Mouse (Mus musculus): ENCODE measurements at regions not wholly inside any gene's neighbourhood (a gene's known extent, or its start where the extent isn't known, plus 50 kb on each side); places are given as distances from the start of the nearest gene placed in this dataset.

DNA sequence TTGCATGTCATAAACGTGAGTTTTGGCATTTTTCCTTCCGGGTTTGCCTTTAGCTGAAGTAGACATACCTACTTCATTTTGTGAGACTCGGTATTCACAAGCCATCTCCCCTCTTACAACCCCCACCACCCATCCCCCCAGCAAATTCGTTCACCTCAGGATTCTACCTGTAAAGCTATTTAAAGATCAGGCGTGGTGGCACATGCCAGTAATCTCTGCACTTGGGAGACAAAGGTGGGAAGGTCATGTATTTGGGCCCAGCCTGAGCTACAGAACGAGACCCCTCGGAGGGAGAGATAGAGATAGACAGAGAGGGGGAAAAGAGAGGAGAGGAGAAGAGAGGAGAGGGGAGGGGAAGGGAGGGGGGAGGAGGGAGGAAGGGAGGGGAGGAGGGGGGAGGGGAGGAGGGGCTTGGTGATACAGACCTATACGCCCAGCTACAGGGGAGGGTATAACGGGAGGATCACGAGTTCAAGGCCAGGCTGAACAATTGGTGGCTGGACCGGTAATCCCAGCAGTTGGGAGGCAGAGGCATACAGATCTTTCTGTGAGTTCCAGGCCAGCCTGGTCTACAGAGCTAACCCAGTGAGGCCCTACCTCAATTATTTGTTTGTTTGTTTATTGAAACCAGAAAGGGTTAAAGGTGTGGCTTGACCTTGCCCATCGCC, 83.9 kb upstream of the Tbx3 start:
- DNase-seq, result no peak

DNA sequence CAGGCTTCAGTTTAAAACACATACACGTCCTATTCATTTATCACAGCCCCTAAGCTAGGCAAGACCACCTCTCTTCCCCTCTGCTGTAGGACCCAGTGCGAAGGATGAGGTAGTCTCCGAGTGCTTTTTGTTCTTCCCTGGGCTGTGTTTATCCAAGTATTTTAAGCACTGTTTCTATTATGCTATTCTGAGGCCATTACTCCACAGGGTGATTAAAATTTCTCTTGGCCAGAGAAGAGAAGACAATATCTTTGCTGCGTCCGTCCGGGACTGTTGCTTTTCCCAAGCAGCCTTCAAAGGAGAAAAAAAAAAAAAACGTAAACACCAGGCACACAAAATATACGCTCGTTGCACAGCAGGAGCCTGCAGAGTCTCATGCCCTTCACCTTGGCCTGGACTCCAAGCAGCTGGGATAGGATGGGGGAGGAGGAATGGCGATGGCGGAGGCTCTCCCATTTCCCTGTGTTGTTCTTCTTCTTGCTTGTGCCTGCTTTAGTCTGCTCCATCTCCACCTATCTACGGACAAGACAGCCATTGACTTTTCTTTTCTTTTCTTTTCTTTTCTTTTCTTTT, 83.1 kb upstream of the Tbx3 start:
- DNase-seq, result no peak

DNA sequence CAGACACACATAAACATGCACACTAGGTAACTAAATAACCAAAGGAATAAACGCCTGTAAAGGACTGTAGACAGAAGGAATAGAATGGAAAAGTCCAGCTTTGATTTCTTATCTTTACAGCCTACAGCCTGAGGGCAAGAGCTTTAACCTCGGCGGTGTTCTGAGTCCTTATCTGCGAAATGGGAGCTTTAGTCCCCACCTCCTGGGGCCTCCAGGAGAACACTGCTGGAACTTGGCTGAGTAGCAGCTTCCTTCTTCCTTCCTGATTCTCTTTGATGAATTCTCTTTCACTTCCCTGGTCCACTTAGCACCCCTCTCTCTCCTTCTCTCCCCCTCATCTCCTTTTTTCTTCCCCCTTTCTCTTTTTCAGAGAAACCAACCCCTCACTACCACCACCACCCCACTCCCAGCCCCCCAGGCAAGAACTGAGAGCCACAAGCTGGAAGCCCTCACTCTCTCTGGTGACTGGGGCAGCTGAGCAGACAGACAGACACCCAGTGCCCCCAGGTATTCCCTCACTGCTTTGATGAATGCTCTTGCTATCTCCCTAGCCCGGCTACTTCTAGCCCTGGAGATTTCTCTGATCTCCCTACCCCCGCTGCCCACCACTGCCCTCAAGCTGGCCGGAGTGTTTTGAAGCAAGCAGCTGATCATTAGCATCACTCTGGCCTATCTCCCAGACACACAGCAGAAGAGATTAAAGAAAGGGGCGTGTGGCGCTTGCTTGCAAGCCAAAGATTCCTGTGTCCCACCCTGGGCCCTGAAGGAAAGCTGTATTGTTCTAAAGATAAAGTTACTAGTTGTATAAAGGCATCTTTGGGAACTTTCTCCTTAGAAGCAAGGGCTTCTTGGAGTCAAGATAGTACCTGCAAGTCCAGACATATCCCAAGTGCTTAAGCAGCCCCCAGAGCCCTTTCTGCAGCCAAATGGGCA, 81.9 kb upstream of the Tbx3 start:
- no peak for DNase-seq

DNA sequence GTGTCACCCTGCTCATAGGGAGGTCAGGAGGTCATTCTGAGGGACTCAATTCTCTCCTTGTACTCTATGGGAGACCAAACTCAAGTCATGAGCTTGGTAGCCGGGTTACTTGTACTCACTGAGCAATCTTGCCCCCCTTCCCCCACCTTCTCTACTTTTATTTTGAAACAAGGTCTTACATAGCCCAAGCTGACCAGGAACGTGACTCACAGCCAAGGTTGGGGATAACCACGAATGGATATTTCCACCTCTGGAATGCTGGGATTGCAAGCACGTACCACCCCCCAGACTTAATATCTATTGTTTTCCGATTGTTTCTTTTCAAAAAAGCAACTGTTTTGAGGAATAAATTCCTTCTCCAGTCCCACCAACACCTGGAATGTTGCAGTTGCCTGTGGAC, 79.2 kb upstream of the Tbx3 start:
- DNase-seq, result no peak

DNA sequence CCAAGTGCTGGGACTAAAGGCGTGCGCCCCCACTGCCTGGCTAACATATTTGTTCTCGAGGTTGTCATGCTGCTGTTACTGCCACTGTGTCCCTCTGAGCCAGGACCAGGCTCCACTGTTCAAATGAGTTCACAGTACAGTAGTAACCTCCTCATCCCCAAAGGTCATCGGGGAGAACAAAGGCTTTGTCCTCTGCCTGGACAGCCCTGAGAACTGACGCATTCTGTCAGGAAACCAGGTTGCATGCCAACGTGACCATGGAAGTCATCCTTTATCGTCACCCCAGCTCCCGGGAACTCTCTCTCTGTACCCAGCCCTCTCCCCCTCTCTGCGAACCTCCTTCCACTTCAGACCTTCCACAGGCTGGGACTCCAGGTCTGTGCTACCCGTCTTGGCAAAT, 77.6 kb upstream of the Tbx3 start:
- no peak for DNase-seq

DNA sequence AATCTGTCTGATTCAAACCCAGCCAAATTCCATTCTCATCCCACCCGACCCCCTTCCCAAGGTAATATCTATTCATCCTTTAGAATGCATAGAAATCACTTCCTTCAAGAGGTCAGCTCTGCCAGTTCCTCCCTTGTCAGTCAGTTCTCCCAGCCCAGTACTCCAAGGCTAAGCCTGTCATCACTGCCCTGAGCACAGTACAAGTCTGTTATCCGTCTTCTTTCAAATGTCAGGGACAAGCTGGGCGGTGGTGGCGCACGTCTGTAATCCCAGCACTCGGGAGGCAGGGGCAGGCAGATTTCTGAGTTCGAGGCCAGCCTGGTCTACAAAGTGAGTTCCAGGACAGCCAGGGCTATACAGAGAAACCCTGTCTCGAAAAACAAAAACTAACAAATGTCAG, 75.9 kb upstream of the Tbx3 start:
- no peak for DNase-seq

DNA sequence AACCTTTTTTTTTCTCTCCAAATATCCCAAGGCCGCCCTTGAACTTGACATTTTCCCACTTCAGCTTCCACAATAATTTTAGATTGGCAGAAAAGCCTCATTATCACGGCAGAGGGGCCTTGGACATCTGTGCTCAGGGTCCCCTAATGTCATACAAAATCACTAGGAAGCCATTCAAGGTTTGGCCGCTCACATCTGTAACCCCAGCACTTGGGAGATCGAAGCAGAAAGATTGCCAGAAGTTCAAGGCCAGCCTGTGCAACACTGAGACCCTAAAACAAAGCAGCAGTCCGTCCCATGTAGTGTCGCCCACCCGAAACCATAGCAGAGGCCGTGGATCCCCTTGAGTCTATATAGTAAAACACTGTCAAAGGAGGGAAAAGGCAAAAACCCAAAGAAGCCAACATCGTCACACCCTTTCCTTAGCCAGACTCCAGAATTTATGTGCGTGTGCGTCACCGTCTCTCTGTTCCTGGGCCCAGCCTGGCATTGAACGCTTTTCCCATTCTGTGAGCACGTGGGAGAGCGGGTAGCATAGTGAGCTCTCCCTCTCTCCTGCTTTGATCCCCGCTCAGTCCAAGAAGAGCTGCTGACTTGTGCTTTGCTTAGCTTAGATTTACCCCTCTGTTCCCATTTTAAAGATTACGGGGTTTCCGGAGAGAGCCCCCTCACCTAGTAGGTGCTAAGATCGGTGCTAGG, 74.0 kb upstream of the Tbx3 start:
- DNase-seq, result no peak

DNA sequence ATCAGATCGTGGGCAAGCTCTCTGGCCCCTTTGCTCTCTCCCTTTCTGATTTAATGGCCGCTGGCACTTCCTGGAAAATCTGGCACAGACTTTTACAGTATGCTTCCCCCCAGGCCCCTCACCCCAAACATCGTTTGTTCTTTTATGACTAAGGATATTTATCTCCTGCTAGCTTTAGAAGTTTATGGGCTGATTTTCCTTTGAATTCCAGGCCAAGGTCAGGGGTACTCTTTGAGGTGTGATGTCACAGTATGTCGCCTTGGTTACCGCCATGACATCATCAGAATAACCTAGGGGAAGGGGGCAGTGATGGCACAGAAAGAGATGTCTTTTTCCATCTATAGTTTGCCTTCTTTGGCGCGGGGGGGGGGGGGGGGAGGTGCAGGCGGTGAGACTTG, 73.5 kb upstream of the Tbx3 start:
- no peak for DNase-seq

DNA sequence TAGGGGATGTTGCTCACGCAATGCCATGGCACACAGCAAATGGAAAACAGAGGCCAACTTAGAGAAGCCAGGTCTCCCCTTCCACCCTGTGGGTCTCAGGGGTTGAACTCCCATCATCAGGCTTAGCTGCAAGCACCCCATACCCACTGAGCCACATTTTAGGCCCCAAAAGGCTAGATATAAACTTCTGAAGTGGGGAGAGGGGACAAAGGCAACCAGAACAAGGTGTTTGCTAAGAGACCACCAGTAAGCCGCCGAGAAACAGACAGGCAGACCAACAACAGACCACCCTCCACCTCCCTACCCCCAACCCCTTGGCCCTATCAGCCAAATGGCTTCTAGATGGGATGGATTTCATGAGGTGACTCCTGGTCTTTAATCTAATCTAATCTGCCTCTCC, 72.9 kb upstream of the Tbx3 start:
- no peak for DNase-seq

DNA sequence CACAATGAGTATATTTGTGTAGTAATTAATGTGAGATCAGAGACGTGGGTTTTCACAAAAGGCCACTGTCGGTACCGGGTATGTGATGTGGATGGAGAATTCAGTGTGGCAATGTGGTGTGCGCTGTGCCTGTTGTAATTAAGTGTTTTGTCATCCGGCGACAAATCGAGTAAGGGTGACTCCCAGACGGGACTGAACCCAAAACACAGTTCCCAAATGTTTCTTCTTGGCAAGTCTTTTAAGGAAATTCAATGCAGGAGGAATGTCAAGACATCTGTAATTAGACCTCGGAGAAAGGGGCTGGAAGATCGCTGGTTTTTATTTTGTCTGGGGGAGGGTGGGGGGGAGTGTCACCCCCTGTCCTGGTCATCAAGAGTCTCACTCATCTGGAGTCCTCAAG, 72.3 kb upstream of the Tbx3 start:
- DNase-seq, result no peak

DNA sequence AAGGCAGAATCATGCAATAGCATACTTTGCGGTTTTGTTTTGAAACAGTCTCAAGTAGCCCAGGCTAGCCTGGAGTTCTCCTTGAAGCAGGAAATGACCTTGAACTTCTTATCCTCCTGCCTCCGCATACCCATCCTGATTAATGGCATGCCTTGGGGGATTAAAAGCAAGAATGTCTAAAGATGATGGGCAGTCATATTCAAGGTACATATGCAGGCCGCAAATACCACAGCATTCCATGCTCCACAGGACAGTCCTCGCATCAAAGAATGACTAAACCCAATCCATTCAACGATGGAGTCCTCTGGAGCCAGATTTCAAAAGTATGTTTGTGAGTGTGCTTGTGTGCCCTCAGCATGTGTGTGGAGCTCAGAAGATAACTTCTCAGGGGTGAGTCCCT, 69.1 kb upstream of the Tbx3 start:
- no peak for DNase-seq

DNA sequence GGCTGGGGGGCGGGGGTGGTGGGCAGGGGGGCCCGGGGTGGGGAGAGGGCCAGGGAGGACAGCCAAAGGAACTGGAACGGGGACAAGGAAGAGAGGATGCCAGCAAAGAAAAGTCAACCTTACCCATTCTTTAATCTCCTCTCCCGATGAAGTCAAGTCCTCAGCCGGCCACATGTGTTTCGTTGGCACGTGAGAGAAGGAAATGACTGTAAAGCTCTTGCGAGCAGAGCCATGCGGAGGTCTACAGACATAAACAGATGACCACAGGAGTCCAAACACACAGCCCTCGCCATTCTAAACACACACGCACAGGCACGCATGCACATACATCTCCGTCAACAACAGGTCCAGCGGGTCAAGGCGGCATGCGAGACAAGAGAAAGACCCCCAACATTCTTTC, 68.5 kb upstream of the Tbx3 start:
- DNase-seq, result no peak

DNA sequence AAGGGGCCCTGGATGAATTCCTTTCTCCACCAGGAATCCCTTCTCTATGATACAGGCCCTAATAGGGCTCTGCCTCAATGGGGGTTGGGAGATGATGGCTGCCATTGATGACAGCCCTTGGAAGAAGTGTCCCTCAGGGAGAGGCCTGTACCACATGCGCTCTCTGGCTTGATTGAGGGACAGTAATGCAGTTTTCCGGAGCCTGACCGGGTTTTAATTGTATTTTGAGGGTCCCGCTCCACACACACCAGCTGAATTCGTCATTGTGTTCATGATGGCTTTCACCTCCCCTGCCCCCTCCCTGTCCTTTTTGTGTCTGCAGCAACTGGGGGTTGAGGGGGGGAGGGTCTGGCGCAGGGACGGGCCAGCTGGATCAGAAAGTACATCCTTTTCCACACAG, 65.0 kb upstream of the Tbx3 start:
- DNase-seq, result no peak

DNA sequence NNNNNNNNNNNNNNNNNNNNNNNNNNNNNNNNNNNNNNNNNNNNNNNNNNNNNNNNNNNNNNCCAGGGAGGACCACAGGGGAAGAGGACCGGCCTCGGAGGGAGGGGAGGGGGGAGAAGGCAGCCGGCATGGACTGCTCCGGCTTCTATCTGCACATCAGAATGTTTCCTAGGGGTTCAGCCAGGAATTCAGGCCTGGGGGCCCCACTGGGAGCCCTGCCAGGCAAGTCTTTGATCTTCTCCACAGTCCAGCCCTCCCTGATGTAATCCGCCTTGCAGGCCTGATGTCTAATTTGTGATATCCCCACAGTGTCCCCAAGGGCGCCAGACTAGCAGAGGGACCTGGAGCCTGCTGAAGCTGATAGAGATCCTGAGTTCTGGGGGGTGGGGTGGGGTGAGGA, 57.1 kb upstream of the Tbx3 start:
- DNase-seq, result no peak

DNA sequence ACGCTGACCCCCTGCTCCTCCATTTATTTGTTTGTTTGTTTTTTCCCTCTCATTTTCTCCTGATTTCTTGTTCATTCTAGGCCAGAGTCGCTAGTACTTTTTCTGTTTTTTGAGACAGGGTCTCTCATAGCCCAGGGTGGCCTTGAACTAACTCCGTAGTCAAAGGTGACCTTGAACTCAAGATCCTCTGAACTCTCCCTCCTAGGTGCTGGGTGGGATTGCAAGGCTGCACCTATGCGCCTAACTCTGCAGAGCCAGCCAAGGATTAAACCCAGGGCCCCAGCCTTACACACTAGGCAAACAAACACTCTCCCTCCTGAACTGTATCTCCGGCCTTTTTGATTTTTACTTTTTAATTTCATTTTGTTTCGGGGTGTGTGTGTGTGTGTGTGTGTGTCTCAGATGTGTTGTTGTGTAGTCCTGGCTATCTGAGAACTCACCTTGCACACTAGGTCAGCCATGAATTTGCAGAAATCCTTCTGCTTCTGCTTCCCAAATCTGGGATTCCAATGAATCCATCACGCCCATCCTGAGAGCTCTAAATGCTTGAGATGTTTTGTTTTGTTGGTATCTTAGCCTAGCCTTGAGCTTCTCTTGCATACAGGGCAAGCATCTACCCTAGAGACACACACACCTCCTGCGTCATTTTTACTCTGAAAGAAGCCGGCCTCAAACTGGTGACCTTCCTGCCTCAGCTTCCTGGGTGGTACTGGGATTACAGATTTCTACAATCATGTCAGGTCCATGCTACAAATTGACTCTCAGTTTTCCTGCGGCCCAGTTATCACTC, 56.3 kb upstream of the Tbx3 start:
- no peak for DNase-seq

DNA sequence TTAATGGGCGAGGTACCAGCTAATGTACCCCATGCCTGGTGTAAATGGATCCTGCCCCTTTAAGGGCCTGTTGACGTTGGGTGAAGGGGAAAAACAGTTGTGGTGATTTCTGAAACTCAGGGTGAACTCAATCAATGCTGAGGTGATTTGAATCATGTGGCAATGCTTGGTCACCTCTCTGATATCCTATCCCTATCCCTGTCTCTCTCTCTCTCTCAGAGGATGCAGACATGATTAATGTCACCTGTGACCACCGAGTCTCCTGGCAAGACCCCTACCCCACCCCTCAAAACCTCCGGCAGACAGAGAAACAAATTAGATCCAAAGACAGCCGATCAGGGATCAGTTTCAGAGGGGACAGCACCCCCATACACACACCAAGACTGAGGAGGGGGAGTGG, 54.8 kb upstream of the Tbx3 start:
- no peak for DNase-seq

DNA sequence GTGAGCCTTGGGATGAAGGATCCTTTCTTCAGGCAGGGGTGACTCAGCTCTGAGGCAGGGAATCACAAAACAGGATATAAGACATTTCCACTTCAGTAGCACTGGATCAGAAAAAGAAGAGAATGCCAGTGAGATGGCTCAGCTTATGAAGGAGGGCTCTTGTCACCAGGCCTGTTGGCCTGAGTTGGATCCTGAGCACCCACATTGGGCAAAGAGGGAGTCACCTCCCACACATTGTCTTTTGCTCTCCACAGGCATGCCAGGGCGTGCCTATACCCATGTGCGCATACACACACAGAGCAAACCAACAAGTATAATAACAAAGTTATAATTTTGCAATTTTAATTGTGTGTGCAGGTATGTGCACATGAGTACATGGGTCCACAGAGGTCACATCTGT, 52.6 kb upstream of the Tbx3 start:
- no peak for DNase-seq

DNA sequence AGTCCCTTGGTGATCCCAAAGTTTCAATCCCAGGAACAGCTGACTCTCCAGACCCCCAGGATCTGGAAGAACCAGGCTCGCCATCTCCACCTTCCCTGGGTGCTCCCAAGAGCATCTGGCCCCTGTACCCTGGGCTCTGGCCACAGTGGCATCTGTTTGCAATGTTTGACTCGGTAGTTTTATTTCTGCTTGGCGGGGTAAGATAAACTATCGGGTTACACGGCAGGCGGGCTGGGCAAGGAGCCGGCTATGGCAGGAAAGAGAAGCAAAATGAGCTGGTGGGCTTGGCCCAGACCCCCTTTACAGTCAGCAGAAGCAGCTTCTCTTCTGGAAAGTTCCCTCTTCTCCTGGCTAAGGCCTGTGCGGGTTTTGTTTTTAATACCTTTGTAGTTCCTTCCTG, 50.6 kb upstream of the Tbx3 start:
- no peak for DNase-seq

Measured in kidney, adult 8-10 months (tissue).